Mouse (Mus musculus): ENCODE measurements around the gene Sh3pxd2b.

DNA sequence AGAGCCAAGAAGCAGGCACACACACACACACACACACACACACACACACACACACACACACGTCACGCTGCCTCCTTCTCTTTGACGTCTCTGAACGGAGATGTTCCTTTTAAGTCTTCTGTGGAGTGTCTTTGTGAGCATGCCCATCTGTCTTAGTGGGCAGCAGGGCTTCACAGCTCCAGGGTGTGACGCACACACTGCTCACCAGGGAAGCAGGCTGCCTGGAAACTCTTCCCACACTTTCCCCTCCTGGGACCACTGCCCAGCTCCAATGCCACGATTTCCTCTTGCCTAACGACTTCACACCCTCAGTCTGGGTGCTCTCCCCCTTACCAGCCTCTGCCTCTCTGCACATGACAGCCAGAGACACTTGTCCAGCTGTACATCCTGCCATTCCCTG lies 55.1 kb downstream of the Sh3pxd2b start:
- TF ChIP-seq CTCF (IDR thresholded peaks at IDR 0.05; ENCODE audit: control insufficient read depth, insufficient read depth, insufficient replicate concordance, low read depth, low read length) (no peak), POLR2A (IDR thresholded peaks at IDR 0.05; ENCODE audit: control insufficient read depth, low read depth, low read length) (no peak)
